Mouse (Mus musculus) spleen, adult 2 months (tissue): ENCODE results near the gene Gabpb2. TPM values are rescaled to one million over a fixed set of nuclear protein-coding genes. Genes with fewer than 3 reads are reported as not detected.

Experiments
- DNase-seq, 2 experiments: peaks; one replicate each; pipeline versions ENCODE4 v3.0.0 to v3.0.0-alpha.2; 2012 to 2021; ENCODE audit warnings: low spot score in 2 of 2, low read depth in 1 of 2
- H3K27ac ChIP-seq: fragments of 200-500 bp; 2 replicates; pipeline ENCODE4 v1.5.1; 2012; ENCODE audit warnings: low read length, inconsistent platforms; ENCODE audit not compliant: insufficient read depth
- H3K27me3 ChIP-seq: fragments of 200-500 bp; 2 replicates; pipeline ENCODE4 v1.6.1; 2012; ENCODE audit warnings: mild to moderate bottlenecking, moderate library complexity, low read length, inconsistent platforms; ENCODE audit not compliant: control insufficient read depth, insufficient read depth
- H3K36me3 ChIP-seq: fragments of 200-500 bp; 2 replicates; pipeline ENCODE4 v1.6.1; 2012; ENCODE audit warnings: mild to moderate bottlenecking, low read length, inconsistent platforms; ENCODE audit not compliant: control insufficient read depth, insufficient read depth
- H3K4me1 ChIP-seq: fragments of 200-500 bp; 2 replicates; pipeline ENCODE4 v1.6.1; 2011; ENCODE audit warnings: inconsistent platforms; ENCODE audit not compliant: control insufficient read depth, insufficient read depth, insufficient read length
- H3K4me3 ChIP-seq: fragments of 200-500 bp; 2 replicates; pipeline ENCODE4 v1.5.1; 2011; ENCODE audit warnings: mild to moderate bottlenecking, inconsistent platforms; ENCODE audit not compliant: insufficient read depth, insufficient read length; ENCODE audit errors: extremely low read depth
- CTCF ChIP-seq: fragments of 200-500 bp; IDR thresholded peaks from 2 replicates; pipeline ENCODE4 v1.5.1; 2011; ENCODE audit warnings: mild to moderate bottlenecking, inconsistent platforms; ENCODE audit not compliant: insufficient read depth, insufficient read length, insufficient replicate concordance; ENCODE audit errors: extremely low read depth
- POLR2A ChIP-seq: fragments of 200-500 bp; IDR thresholded peaks from 2 replicates; pipeline ENCODE4 v1.6.1; 2011; ENCODE audit warnings: low read depth, low read length, inconsistent platforms
- WGBS: fragments of 180-500 bp; shearing (Covaris S2); methylation state at CpG from one replicate; pipeline ENCODE4 v1.1.7; 2018; 5-methylcytosine and 5-hydroxymethylcytosine counted together
- polyA plus RNA-seq: library from polyadenylated mRNA; depleted of rRNA; stranded (reverse); fragments of >200 nt; gene quantifications from 2 replicates; pipeline ENCODE4 v1.2.3, GENCODE M21; 2012

The Gabpb2 gene
- polyA plus RNA-seq, 1 experiment: 17.0 TPM

DNA sequence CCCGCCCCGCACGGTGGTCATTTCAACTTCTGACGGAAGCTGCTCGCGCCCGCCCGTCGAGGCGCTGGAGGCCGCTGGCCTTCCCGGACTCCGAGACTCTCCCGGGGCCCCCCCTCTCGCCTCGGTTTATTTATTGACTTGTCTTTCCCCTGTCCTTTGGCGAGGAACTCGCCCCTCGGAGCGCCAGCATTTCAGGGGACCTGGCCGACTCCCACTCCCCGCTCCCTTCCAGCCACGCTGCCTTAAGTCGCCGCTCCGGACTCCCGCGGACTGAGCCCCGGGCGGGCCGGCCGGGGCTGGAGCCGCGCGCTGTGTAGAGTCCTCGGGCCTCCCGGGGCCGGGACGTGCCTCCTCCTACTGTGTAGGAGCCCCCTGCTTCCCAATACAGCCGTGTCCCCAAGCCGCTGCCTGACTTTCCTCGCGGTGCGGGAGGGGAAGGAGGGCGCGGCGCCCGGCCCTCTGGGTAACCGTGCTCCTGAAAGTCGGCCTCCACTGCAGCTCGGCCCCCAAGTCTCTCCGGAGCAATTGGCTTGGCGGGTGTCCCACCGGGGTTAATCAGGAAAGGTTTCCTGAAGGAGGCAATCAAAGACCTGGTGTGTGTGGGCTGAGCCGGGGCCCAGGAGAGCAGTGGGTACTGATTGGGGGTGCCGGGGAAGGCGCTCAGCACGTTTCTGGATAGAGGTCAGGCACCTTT, 44.3 kb downstream of the Gabpb2 start:
- TF ChIP-seq CTCF (no peak), POLR2A (no peak)
- DNase-seq: no peak
- Histone ChIP-seq H3K36me3 (no peaks in the 10 kb centered on the region), H3K27ac (no peak overlapping the region), H3K27me3 (peaks cover 14% of the 10 kb centered on the region), H3K4me1 (peaks cover 7% of the 10 kb centered on the region), H3K4me3 (peak overlapping the region; percentile 24; the same call in 1 of the 2 replicates)
- WGBS: 9% methylated on average over 58 of the region's 58 CpGs

DNA sequence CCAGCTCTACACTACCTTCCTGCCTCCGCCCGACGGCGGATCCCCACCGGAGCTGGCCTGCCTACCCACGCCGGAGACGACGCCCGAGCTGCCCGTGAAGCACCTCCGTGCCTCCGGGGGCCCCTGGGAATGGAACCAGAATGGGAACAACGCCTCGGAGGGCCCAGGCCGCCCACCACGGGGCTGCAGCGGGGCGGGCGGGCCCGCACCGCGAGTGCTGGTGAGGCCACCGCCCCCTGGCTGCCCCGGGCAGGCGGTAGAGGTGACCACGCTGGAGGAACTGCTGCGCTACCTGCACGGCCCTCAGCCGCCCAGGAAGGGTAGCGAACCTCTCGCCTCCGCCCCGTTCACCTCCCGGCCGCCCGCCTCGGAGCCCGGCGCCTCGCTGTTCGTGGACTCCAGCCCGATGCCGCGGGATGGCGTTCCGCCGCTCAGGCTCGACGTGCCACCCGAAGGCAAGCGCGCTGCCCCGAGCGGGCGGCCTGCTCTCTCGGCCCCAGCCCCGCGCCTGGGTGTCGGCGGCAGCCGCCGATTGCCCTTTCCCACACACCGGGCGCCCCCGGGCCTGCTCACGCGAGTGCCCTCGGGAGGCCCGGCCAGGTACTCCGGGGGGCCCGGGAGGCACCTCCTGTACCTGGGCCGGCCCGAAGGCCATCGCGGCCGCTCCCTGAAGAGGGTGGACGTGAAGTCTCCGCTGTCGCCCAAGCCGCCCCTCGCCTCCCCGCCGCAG, 45.0 kb downstream of the Gabpb2 start:
- Histone ChIP-seq H3K27ac (no peak overlapping the region), H3K36me3 (no peaks in the 10 kb centered on the region), H3K4me3 (no peak overlapping the region), H3K27me3 (peaks cover 14% of the 10 kb centered on the region), H3K4me1 (peaks cover 7% of the 10 kb centered on the region)
- TF ChIP-seq POLR2A (no peak), CTCF (no peak)
- DNase-seq: no peak
- WGBS: 50% methylated on average over 82 of the region's 84 CpGs

DNA sequence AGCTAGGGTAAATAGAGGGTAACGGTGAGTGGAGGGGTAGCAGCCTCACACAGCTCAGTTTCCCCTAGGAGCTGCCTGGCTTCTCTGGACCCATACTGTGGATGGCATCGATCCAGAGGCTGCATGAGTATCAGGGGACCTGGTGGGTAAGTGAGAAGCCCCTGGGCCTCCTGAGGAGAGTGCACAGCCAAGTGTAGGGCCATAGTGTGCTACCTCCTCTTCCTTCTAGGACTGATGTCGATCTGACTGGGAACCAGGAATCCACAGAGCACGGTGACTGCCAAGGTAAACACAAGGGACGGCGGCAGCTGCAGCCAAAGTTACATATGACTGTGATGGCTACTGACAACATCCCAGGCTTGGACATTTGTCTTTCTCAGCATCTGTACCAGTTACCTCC, 46.6 kb downstream of the Gabpb2 start:
- no peak for DNase-seq
- Histone ChIP-seq H3K4me1 (peaks cover 7% of the 10 kb centered on the region), H3K27me3 (peaks cover 14% of the 10 kb centered on the region), H3K36me3 (no peaks in the 10 kb centered on the region), H3K27ac (no peak overlapping the region), H3K4me3 (no peak overlapping the region)
- 95% methylated on average over 6 of the region's 6 CpGs for WGBS
- no peak for TF ChIP-seq POLR2A
- TF ChIP-seq CTCF: no peak

- peaks cover 7% of the 10 kb centered on the region for H3K4me1 ChIP-seq
- WGBS: 92% methylated on average over 10 of the region's 10 CpGs
These were observed 47.7 kb downstream of the Gabpb2 start for GRCm38 (mm10) chr3:95169996-95170395.

DNA sequence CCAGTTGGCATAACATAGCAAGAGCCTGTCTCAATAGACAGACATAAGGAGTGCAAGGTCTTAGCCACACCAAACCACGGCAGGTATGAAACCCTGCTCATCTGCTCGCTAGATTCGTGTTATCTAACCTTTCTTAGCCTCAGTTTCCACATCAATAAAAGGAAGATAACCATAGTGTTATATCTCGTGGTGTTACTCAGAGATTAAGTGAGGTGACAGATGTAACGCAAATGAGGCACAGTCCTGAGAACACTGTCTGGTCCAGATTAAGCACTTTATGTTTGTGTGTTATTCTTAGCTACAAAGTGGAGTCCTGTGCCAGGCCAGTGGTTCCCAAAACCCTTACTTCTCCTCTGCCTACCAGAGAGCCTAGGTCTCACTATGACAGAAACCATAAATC, 52.9 kb downstream of the Gabpb2 start:
- DNase-seq: no peak
- H3K27ac ChIP-seq: no peak overlapping the region
- WGBS: 58% methylated on average over 5 of the region's 5 CpGs

More at GRCm38 (mm10) chr3:95169996-95170395, 47.7 kb downstream of the Gabpb2 start:
- Histone ChIP-seq H3K27ac (no peak overlapping the region), H3K27me3 (peaks cover 14% of the 10 kb centered on the region), H3K4me3 (no peak overlapping the region), H3K36me3 (no peaks in the 10 kb centered on the region)
- no peak for DNase-seq
- TF ChIP-seq CTCF (no peak), POLR2A (no peak)

DNA sequence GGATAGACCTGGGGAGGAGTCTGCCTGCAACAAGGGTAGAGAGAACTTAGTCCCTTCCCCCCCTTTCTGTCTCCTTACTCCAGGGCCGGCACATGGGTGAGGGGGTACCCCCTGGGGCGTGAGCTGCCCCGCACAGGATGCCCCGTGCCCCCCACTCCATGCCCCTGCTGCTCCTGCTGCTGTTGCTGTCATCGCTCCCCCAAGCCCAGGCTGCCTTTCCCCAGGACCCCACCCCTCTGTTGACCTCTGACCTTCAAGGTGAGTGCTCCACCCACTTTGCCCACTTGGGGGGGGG, 53.5 kb downstream of the Gabpb2 start:
- DNase-seq: no peak
- Histone ChIP-seq H3K27me3 (peaks cover 10% of the 10 kb centered on the region), H3K36me3 (no peaks in the 10 kb centered on the region), H3K4me1 (peaks cover 7% of the 10 kb centered on the region; the same call in 1 of the 2 replicates), H3K27ac (no peak overlapping the region), H3K4me3 (no peak overlapping the region)
- TF ChIP-seq CTCF: no peak
- TF ChIP-seq POLR2A: no peak
- 91% methylated on average over 5 of the region's 5 CpGs for WGBS

More for the DNA sequence above, 52.9 kb downstream of the Gabpb2 start:
- H3K27me3 ChIP-seq: peaks cover 10% of the 10 kb centered on the region
- no peak for TF ChIP-seq CTCF
- TF ChIP-seq POLR2A: no peak
- H3K4me1 ChIP-seq: peaks cover 3% of the 10 kb centered on the region; the same call in 1 of the 2 replicates
- H3K36me3 ChIP-seq: no peaks in the 10 kb centered on the region
- no peak overlapping the region for H3K4me3 ChIP-seq
